Mouse (Mus musculus) stomach, postnatal 0 days (tissue): ENCODE results near the gene Gm11084.

Source experiments
- CTCF ChIP-seq: IDR thresholded peaks from 2 replicates; pipeline ENCODE4 v1.5.1; 2016; ENCODE audit warnings: antibody characterized with exemption, low read depth, mild to moderate bottlenecking, moderate library complexity
- EP300 ChIP-seq: optimal IDR thresholded peaks from 2 replicates; pipeline ENCODE3; 2016; ENCODE audit warnings: antibody characterized with exemption

DNA sequence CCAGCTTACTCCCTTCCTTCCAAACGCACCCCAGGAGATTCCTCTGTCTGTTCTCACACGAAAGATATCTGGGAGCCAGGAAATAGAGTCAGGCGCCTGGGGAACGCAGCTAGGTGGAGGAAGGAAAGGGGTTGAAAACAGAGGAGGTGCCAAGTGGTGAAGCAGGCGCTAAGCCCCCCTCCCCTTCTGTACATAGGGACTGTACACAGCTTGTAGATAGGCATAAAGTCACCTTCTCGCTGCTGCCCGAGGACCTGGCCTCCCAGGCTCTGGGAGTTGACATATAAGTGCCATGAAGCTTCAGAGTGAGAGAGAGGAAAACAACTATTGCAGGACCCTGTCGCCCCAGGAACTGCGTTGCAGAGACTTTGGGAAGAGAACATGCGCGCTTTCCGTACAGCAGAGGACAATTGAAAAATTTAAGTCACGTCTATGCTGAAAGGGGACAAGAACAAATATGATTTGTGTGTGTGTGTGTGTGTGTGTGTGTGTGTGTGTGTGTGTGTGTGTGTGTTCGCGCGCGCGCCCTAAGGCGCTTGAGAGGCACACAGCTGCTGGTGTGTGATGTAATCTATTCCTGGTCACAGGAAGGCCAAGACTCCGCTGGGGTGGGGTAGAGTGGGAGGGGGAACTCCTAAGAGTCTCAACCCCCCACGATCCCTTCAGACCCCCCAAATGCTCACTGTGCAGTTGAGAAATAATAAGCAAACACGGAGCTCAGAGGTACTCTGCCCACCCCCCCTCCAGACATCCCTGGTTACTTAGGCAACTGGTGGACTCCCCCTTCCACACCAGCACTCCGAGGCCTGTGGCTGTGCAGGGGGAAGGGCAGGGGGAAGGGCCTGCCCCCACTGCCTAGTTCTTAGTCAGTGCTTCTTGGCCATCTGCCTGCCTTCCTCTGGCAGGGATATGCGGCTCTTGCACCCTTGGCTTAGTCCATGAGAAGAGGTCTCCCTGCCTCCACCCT, 17.5 kb upstream of the Gm11084 start:
- TF ChIP-seq EP300 (no peak), CTCF (no peak)
